Mouse (Mus musculus): Measurements from ENCODE around the gene Srek1ip1.

The Srek1ip1 gene

GRCm38 (mm10) chr13:104792184-104792583 lies at the start of gene Srek1ip1:
Srek1ip1 (plus strand) TSS chr13:104792484.
- no peak for DNase-seq

GRCm38 (mm10) chr13:104742866-104743265 lies 49.4 kb upstream of the Srek1ip1 start:
- no peak for DNase-seq

GRCm38 (mm10) chr13:104747032-104747431 lies 45.3 kb upstream of the Srek1ip1 start:
- DNase-seq: no peak

- DNase-seq: no peak
Measured at GRCm38 (mm10) chr13:104759381-104759780, 32.9 kb upstream of the Srek1ip1 start.

GRCm38 (mm10) chr13:104762401-104762800 lies 29.9 kb upstream of the Srek1ip1 start:
- DNase-seq: no peak

GRCm38 (mm10) chr13:104763193-104763592 lies 29.1 kb upstream of the Srek1ip1 start:
- no peak for DNase-seq

- no peak for DNase-seq
Measured at GRCm38 (mm10) chr13:104779104-104779670, 13.1 kb upstream of the Srek1ip1 start.

GRCm38 (mm10) chr13:104787260-104787659 lies 5.0 kb upstream of the Srek1ip1 start:
- DNase-seq: no peak

- DNase-seq: peak in 1 of 2 experiments; percentile 15
Measured at GRCm38 (mm10) chr13:104789663-104790062, 2.6 kb upstream of the Srek1ip1 start.

- DNase-seq: no peak
Measured at GRCm38 (mm10) chr13:104794421-104794820, 2.1 kb downstream of the Srek1ip1 start.

- DNase-seq: no peak
Measured at GRCm38 (mm10) chr13:104799067-104799466, 6.8 kb downstream of the Srek1ip1 start.

GRCm38 (mm10) chr13:104799566-104800182 lies 7.4 kb downstream of the Srek1ip1 start:
- DNase-seq: no peak

- DNase-seq: no peak
Measured at GRCm38 (mm10) chr13:104805681-104806080, 13.4 kb downstream of the Srek1ip1 start.

GRCm38 (mm10) chr13:104816270-104816634 lies 24.0 kb downstream of the Srek1ip1 start:
- DNase-seq: no peak

- peak; percentile 83 to 88 for DNase-seq
Measured at GRCm38 (mm10) chr13:104816635-104817571, 24.6 kb downstream of the Srek1ip1 start, which contains the start of gene Cwc27. Cwc27 (minus strand) TSS chr13:104817142.

GRCm38 (mm10) chr13:104817696-104818095 lies 25.4 kb downstream of the Srek1ip1 start:
- DNase-seq: peak in 1 of 2 experiments; percentile 6

GRCm38 (mm10) chr13:104821192-104821591 lies 28.9 kb downstream of the Srek1ip1 start:
- no peak for DNase-seq

- DNase-seq: no peak
Measured at GRCm38 (mm10) chr13:104821908-104822307, 29.6 kb downstream of the Srek1ip1 start.

GRCm38 (mm10) chr13:104822411-104822838 lies 30.1 kb downstream of the Srek1ip1 start:
- peak; percentile 3 to 15 for DNase-seq

- DNase-seq: no peak
Measured at GRCm38 (mm10) chr13:104825470-104825869, 33.2 kb downstream of the Srek1ip1 start.

GRCm38 (mm10) chr13:104832811-104833210 lies 40.5 kb downstream of the Srek1ip1 start:
- DNase-seq: no peak

GRCm38 (mm10) chr13:104837628-104838027 lies 45.3 kb downstream of the Srek1ip1 start:
- DNase-seq: no peak

GRCm38 (mm10) chr13:104841937-104842336 lies 49.7 kb downstream of the Srek1ip1 start:
- DNase-seq: no peak
